Mouse (Mus musculus): Measurements from ENCODE around the gene Myo5a. TPM values are rescaled to one million over a fixed set of nuclear protein-coding genes. Genes with fewer than 3 reads are reported as not detected.

Gene Myo5a
- total RNA-seq, 2 experiments from 2014 or later = 9.2 to 9.9 TPM

- intact Hi-C loops (cut with DNase I) = no loop called here
- DNase-seq = peak; percentile 70 to 72
Observed at GRCm38 (mm10) chr9:75071029-75071705, 352 bp downstream of the Myo5a start.

GRCm38 (mm10) chr9:75071706-75072192, 934 bp downstream of the Myo5a start:
- intact Hi-C loops (cut with DNase I) = no loop called here
- no peak for DNase-seq

- intact Hi-C loops (cut with DNase I) = no loop called here
- DNase-seq = no peak
Observed at GRCm38 (mm10) chr9:75072361-75072760, 1.5 kb downstream of the Myo5a start.

- intact Hi-C loops (cut with DNase I) = no loop called here
- no peak for DNase-seq
Observed at GRCm38 (mm10) chr9:75077191-75077590, 6.4 kb downstream of the Myo5a start.

- intact Hi-C loops (cut with DNase I) = no loop called here
- DNase-seq = no peak
Observed at GRCm38 (mm10) chr9:75085242-75085824, 14.5 kb downstream of the Myo5a start.

- intact Hi-C loops (cut with DNase I) = no loop called here
- DNase-seq = peak in 1 of 2 experiments; percentile 16
Observed at GRCm38 (mm10) chr9:75087823-75088222, 17.0 kb downstream of the Myo5a start.

GRCm38 (mm10) chr9:75089285-75089684, 18.5 kb downstream of the Myo5a start:
- intact Hi-C loops (cut with DNase I) = no loop called here
- no peak for DNase-seq

GRCm38 (mm10) chr9:75092134-75092533, 21.3 kb downstream of the Myo5a start:
- intact Hi-C loops (cut with DNase I) = no loop called here
- no peak for DNase-seq

- DNase-seq = no peak
- intact Hi-C loops (cut with DNase I) = no loop called here
Observed at GRCm38 (mm10) chr9:75094762-75095161, 23.9 kb downstream of the Myo5a start.

- intact Hi-C loops (cut with DNase I) = no loop called here
Observed at GRCm38 (mm10) chr9:75098937-75099336, 28.1 kb downstream of the Myo5a start.

GRCm38 (mm10) chr9:75100157-75100781, 29.5 kb downstream of the Myo5a start:
- no peak for DNase-seq
- intact Hi-C loops (cut with DNase I) = no loop called here

More at GRCm38 (mm10) chr9:75098937-75099336, 28.1 kb downstream of the Myo5a start:
- no peak for DNase-seq

GRCm38 (mm10) chr9:75102131-75102530, 31.3 kb downstream of the Myo5a start:
- no peak for DNase-seq
- intact Hi-C loops (cut with DNase I) = no loop called here

GRCm38 (mm10) chr9:75116571-75117177, 45.9 kb downstream of the Myo5a start:
- DNase-seq = no peak
- intact Hi-C loops (cut with DNase I) = no loop called here

GRCm38 (mm10) chr9:75121126-75121525, 50.3 kb downstream of the Myo5a start:
- intact Hi-C loops (cut with DNase I) = no loop called here
- DNase-seq = no peak

- intact Hi-C loops (cut with DNase I) = no loop called here
- no peak for DNase-seq
Observed at GRCm38 (mm10) chr9:75124201-75124721, 53.4 kb downstream of the Myo5a start.

- intact Hi-C loops (cut with DNase I) = no loop called here
- DNase-seq = no peak
Observed at GRCm38 (mm10) chr9:75130553-75130952, 59.7 kb downstream of the Myo5a start.

- no peak for DNase-seq
- intact Hi-C loops (cut with DNase I) = no loop called here
Observed at GRCm38 (mm10) chr9:75146911-75147310, 76.1 kb downstream of the Myo5a start.

- peak in 1 of 2 experiments; percentile 13 for DNase-seq
- intact Hi-C loops (cut with DNase I) = no loop called here
Observed at GRCm38 (mm10) chr9:75160525-75160924, 89.7 kb downstream of the Myo5a start.

GRCm38 (mm10) chr9:75163650-75164049, 92.8 kb downstream of the Myo5a start:
- DNase-seq = no peak

GRCm38 (mm10) chr9:75171721-75172120, 100.9 kb downstream of the Myo5a start:
- no peak for DNase-seq
- intact Hi-C loops (cut with DNase I) = no loop called here

More at GRCm38 (mm10) chr9:75163650-75164049, 92.8 kb downstream of the Myo5a start:
- intact Hi-C loops (cut with DNase I) = no loop called here
